Mouse (Mus musculus) C2C12 (cell line): Measurements from ENCODE around the gene 2310022B05Rik.

Experiments used
- CEBPB ChIP-seq: IDR thresholded peaks from one replicate; pipeline ENCODE4 v1.6.1; 2011; ENCODE audit warnings: low read depth, mild to moderate bottlenecking, control low read depth, moderate library complexity
- CTCF ChIP-seq: IDR thresholded peaks from one replicate; pipeline ENCODE4 v1.5.1; 2011; ENCODE audit not compliant: control insufficient read depth, insufficient read depth, insufficient read length
- FOSL1 ChIP-seq: IDR thresholded peaks from one replicate; pipeline ENCODE4 v1.8.0; 2011; ENCODE audit warnings: mild to moderate bottlenecking, low read length; ENCODE audit not compliant: poor library complexity, insufficient read depth, severe bottlenecking
- MAX ChIP-seq: IDR thresholded peaks from one replicate; pipeline ENCODE4 v1.6.1; 2011; ENCODE audit warnings: mild to moderate bottlenecking, control low read depth
- MYOD1 ChIP-seq: IDR thresholded peaks from one replicate; pipeline ENCODE4 v1.6.1; 2011; ENCODE audit warnings: low read depth; ENCODE audit not compliant: control insufficient read depth, insufficient read length
- MYOG ChIP-seq: IDR thresholded peaks from one replicate; pipeline ENCODE4 v1.6.1; 2011; ENCODE audit not compliant: control insufficient read depth, insufficient read length; ENCODE audit errors: extremely low read depth
- USF1 ChIP-seq: IDR thresholded peaks from one replicate; pipeline ENCODE4 v1.6.1; 2011; ENCODE audit warnings: low read depth, mild to moderate bottlenecking, control low read depth, moderate library complexity

DNA sequence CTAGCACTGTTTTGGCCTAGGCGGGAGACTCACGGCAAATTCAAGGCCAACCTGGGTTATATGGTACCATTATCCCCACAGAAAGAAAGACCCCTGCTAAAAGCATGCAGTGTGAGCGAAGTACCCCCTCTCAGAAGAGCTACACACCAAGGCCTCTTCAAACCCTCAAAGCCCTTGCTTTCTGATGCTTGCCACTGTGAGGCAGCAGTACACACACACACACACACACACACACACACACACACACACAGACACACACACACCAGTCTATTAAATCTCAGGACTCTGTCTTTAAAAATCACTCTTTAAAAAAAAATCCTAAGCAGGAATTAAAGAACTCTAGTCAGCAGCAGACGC lies 683 bp upstream of the 2310022B05Rik start:
- no peak for TF ChIP-seq CTCF
- no peak for TF ChIP-seq USF1
- no peak for TF ChIP-seq CEBPB
- TF ChIP-seq MYOD1: no peak
- TF ChIP-seq MAX: no peak
- TF ChIP-seq MYOG: no peak
- TF ChIP-seq FOSL1: no peak
